Mouse (Mus musculus): ENCODE measurements around the gene Wnt3a.
"Not testable (repeated sequence)": the region's sequence is repeated elsewhere in the genome, so short reads cannot be mapped to it uniquely, and the experiment has no call there.

Wnt3a gene

DNA sequence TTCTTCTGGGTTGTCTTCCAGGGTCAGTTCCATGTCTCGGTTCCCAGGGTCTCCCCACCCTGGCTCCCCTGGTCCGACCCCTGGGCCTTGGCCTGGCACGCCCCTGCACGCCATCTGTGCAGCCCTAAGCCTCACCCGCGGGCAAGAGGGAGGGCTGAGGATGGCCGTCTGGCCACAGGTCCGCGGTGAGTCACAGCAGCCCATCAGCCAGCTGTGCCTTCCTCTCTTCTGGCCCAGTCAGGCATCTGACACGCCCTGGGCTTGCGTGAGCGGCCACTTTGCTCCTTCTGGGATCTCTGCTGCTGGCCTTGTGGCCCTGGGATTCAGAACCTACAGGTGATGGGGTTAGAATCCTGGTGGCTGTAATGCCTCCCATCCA is 17.6 kb upstream of the Wnt3a start:
- no peak for DNase-seq (ENCODE audit: low read depth in 1 of 2, low spot score in 2 of 2)

DNA sequence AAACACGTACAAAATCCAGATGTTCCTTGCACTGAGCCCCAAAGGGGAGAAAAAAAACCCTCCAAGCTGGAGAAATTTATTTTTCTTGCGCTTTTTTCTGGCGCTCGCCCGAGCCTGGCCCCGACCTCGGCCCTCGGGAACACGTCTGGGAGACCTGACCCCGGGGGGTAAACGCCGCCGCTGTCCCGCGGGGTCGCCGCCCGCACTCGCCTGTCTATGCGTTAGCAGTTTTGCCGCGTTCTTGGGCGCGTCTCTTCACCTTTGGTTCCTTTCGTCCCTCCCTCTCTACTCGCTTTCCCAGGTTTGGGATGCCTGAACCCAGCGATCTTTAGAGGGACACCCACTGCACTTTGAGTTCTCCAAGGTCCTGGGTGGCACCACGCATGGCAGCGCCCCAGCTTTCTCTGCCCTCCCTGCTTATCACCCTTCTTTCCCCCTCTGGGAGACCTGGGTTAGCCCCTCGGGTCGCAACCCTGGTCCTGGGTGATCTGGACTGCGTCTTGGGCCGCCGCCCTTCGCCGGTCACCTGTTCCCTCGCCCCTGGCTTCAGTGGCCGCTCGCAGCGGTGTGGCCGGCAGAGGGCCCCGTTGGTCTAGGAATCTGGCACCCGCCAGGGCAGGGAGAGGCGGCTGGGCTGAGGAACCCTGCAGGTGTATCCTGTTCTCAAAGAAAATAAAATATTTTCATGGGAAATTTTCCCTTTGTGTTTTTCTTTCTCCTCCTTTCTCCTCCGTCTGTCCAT is 17.0 kb upstream of the Wnt3a start:
- DNase-seq (ENCODE audit: low read depth in 1 of 2, low spot score in 2 of 2): no peak

DNA sequence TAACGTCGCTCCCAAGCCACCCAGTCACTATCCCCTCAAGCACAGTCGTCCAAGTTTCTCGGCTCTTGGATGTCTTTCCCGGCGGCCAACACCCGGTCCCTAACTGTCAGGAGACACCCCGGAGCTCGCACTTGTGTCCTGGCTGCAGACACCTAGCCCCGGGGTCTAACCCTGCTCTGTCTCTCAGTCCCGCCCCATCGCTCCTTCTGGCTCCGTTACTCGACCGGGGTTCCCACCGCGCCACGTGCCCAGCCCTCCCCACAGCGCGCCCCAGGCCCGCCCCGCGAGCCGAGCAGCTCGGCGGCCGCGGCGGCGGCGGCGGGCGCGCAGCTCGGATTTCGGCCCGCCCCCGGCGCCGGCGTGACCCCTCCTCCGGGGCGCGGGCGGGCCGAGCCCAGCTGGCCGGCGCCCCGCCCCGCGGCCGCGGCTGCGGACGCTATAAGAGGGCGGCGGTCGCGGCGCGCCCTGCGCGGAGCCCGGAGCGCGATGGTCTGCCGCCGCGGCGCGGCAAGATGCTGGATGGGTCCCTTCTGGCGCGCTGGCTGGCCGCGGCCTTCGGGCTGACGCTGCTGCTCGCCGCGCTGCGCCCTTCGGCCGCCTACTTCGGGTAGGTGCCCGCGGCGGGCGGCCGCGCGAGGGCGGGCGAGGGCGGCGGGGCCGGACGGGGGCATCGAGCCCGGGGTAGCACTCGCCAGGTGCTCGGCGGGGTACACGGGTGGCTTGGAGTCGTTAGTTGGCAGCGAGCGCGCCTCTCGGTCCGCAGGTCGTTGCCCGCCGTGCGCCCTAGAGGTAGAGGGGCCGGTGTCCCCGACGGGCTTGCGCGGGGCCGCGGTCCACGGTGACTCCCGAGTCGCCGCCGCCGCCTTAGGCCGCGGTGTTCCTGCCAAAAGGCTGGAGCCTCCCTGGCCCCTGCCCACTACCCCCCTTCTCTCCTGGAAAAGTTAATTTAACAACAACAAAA is 16.2 kb upstream of the Wnt3a start, which contains the start of gene Wnt9a:
Gene Wnt9a, plus strand, starts transcription at position 468 of the 961 bp plus-strand sequence.
- DNase-seq (ENCODE audit: low read depth in 1 of 2, low spot score in 2 of 2): no peak

DNA sequence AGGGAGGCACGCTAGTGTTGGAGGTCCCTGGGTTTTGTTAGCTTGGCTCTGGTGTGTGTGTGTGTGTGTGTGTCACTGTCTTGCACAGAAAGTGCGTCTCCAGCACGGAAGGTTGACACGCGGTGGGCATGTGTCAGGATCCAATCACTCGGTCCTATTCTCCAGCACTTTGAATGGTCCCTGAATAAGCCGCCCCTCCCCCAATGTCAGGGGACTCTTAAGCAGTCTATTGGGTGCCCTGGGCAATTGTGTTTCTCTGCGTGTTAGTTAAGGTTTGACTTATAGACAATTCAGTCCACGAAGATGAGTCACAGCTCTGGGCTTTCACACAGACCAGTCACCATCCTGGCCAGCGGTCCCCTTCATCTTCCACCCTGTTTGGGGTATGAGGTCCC is 15.3 kb upstream of the Wnt3a start:
- no peak for DNase-seq (ENCODE audit: low read depth in 1 of 2, low spot score in 2 of 2)

DNA sequence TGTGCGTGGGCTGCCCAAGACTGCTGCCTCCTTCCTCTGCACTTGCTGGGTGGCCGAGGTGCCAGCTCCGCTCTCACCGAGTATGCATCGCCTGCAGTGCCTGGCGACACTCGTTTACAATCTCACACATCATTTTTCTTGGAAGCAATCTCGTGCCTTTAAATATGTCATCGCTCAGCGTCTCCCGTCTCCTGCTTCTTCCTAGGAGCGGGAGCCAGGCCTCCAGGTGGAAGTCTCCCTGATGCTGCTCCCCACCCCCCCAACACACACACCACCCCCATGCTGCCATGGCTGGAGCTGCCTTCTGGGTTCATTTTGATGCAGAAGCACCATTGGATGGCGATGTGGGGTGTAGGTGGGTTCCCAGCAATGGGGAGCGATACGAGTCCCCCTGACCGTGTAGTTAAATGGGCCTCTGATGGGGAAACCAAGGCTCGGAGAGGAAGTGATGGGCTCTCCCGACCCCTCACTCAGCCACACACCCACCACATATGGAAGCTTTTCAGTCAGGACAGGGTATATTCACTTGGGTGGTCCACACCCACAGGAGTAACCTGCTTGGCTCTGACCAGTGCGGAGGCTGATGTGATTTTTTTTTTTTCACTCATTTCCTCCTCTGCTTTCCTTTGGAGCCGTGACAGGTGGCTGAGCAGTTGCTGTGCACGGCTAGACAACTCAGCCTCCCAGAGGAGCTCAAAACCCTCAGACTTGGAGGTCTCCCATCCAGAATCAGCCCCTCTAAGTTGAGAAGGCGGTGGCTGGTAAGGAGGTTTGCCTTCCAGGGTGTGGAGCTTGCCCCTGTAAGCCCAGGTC is 14.7 kb upstream of the Wnt3a start:
- DNase-seq (ENCODE audit: low read depth in 1 of 2, low spot score in 2 of 2): no peak

DNA sequence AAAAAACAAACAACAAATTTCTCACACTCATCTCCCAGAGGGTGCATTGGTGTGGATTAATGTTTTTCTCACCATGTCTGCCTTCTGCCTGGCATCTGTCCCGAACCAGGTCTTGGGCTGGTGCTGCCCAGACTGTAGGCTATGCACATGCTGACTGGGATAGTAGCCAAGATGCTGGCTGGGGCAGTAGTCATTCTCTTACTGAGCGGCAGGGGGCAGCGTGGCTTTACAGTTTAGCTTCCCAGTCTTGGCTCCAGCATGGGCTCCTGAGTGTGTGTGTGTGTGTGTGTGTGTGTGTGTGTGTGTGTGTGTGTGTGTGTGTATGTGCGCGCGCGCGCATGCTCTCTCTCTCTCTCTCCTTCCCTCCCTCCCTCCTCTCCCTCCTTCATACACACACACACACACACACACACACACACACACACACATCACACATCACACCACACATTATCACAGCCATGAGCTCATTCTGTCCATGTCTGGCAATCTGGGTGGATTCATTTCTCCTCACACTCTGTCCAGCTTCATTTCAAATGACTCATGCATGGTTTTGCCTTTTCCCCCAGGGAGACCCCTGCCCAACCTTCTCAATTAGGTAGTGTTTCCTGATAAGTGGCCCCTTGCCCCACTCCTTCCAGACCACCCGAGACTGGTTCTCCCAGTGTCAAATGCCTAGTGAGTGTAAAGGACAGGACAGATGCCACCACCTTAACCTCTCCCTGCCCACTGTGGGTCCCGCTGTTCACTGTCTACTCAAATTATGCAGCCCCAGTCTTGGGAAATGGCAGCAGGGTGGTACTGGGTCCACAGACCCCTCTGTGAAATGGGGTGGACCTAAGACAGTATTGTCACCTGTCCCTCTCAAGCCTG is 12.4 kb upstream of the Wnt3a start:
- no peak for DNase-seq (ENCODE audit: low read depth in 1 of 2, low spot score in 2 of 2)

DNA sequence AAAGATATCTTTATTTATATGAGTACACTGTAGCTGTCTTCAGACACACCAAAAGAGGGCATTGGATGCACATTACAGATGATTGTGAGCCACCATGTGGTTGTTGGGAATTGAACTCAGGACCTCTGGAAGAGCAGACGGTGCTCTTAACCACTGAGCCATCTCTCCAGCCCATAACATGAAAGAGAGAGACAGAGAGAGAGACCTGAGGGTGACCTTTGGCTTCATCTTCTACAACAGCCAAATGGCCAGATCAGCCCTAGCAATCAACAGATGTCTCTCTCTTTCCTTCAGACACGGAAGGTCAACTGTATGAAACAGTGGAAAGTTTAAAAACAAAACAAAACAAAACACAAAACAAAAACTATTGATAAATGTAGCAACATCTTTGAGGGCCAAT is 10.5 kb upstream of the Wnt3a start:
- DNase-seq (ENCODE audit: low read depth in 1 of 2, low spot score in 2 of 2): not testable (repeated sequence)

DNA sequence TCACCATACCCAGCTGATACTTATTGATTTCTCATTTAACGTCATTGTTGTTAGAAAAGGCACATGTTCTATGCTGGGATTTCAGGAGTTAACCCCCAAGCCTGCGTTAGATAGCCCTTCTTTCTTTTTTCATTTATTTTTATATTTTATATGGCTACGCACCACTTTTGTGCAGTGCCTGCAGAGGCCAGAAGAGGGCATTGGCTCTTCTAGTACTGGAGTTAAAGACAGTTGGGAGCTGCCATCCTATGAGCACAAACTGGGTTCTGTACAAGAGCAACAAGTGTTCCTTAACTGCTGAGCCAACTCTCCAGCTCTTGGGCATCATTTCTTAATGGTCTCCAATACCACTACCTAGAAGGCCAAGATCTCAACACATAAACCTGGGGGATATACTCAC is 9.6 kb upstream of the Wnt3a start:
- DNase-seq (ENCODE audit: low read depth in 1 of 2, low spot score in 2 of 2): no peak

DNA sequence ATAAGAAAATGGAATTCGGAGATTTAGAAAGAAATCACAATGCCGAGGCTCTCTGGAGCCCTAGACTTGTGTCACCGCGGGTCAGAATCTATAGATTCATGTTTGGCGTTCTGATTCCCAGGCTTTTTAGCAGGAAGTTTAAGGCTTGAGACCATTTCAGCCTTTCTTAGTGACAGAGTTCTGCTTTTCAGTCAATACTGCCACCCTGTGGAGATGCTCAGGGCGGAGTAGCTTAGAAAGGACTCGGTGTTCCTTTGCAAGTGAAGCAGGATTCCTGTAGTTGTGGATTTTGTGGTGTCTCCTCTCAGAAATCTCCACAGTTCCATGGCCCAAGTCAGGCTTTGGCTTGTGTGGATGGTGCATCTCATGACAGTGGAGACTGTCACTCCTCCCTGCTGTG is 7.4 kb upstream of the Wnt3a start:
- DNase-seq (ENCODE audit: low read depth in 1 of 2, low spot score in 2 of 2): no peak

DNA sequence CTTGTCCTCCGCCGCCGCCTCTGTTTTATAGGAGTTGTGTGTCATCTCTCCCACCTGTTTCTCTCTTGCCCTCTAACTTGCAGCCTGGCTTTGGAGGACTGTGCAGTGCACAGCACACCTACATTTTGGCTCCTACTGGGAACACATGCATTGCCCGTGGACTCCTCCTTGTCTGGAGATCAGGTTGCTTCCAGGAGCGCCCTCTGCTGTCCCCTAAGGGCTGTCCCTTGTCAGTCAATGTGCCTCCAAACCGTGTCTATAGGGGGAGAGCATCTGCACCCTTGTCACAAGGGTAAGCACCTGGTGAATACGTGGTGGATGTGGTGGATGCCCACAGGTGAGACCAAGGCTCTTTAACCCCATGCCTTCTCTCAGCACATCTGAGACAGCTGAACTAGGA is 3.1 kb upstream of the Wnt3a start:
- DNase-seq (ENCODE audit: low read depth in 1 of 2, low spot score in 2 of 2): no peak

DNA sequence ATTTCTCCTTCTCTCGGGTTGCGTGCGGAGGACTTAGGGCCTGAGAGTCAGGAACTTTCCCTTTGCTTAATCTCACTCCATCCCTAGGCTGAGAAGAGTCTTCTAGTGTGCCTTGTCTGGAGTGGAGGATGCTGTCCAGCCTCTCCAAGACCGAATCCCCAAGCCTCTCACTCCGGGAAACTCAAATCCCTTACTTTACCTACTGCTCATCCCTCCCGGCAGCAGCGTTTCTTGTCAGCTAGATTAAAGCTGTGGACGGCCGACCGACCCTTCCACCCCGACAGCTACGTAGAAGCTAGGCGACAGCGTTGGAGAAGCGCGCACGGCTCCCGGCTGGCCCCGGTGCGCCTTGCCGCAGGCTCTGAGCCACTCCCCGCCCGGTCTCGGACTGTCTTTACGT is 846 bp downstream of the Wnt3a start:
- no peak for DNase-seq (ENCODE audit: low read depth in 1 of 2, low spot score in 2 of 2)

DNA sequence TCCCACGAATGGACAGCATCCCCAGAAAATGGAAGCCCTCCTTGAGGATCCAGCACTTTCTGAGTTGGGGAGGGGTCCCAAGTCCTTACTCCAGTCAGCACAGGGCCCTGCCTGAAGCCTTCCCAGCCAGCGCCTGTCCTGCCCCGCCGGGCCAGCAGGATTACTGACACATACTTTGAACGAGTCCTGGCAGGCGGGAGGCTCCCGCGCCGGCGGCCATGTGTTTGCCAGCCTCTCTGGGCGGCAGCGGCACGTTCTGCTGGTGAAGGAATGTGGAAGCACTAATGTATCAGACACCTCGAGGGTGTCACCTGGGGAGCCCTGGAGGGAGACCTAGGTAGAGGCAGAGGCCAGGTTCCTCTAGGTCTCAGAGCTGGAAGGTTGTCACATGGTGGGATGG is 6.4 kb downstream of the Wnt3a start:
- no peak for DNase-seq (ENCODE audit: low read depth in 1 of 2, low spot score in 2 of 2)

DNA sequence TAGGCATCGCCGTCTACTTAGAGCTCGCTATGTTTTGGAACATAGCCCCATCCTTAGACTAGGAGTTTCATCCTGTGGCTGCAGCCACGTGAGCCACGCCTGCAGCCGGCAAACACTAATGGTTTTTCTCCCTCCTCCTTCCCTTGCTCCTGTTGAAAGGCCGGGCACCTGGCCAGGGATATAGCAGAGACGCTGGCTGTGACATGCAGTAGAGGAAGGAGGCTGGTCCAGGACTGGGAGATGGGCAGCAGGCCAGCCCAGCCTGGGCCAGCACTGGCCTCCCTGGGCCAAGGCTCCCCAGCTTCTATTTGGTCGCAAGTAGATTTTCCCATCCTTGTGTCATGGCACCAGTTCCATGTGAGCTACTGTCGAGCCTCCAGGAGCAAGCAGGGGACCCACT is 7.6 kb downstream of the Wnt3a start:
- no peak for DNase-seq (ENCODE audit: low read depth in 1 of 2, low spot score in 2 of 2)

DNA sequence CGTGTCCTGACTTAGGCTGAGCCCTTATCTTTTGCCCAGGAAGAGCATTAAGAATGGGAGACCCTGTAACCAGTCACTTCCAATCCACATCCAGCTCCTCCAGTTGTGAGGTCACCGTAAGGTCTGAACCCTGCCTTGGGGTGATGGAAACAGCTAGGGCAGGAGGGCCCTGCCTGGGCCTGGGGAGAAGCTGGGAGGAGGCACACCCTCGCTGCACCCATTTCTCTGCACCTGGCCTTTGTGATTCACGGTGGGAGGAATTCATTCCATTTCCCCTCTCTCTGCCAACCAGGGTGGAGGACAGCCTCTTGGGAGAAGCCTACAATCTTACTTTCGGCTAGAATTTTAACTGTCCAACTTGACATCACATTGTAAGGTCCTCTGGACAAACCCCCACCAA is 8.4 kb downstream of the Wnt3a start:
- DNase-seq (ENCODE audit: low read depth in 1 of 2, low spot score in 2 of 2): no peak

DNA sequence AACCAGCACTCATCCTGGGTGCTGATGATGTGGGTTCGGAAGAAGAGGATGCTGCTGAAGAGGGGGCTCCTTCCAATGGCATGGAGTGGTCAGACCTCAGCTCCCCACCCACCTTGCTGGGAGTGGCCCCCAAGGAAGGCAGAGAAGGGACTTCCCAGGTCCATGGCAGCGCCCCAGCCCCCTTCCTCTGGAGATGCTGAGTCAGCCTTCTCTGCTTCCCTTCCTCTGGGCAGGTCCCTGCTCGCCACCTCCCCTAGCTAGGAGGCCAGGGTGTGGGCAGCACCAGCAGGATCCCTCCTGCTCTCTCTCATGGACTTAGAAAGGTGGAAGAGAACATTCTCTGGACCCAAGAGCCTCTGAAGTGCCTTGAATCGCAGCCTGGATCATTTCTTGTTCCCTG is 12.5 kb downstream of the Wnt3a start:
- no peak for DNase-seq (ENCODE audit: low read depth in 1 of 2, low spot score in 2 of 2)

DNA sequence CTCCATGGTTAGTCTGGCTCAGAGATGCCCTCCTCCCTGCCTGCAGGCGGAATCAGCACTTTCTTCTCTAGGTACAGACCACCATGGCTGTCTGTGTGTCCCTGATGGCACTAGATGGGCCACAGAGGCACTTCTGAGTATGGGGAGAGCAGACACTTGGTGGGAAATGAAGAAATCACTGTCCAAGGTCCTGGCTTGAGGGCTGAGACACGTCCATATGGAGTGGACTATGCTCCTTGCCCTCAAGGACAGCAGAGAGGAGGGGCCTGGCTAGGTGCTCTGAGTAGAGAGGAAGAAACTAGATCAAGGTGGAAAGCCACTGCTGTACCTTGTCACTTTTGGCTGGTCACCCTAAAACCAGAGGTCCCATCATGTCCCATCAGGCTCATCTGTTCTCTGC is 13.7 kb downstream of the Wnt3a start:
- no peak for DNase-seq (ENCODE audit: low read depth in 1 of 2, low spot score in 2 of 2)

DNA sequence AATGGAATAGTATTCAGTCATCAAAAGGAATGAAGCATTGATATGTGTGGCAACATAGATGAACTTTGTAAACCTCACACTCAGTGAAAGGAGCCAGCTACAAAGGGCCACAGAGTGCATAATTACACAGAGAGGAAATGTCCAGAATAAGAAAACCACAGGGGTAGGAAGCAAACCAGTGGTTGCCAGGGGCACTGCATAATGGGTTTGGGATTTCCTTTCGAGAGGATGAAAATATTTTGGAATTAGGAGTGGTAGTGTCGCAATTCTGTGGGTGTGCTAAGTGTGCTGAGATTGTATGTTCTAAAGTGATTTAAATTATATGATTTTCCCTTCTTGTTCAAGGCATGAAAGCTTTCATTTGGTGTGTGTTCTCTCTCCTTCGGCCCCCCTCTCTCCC is 16.4 kb downstream of the Wnt3a start:
- no peak for DNase-seq (ENCODE audit: low read depth in 1 of 2, low spot score in 2 of 2)

DNA sequence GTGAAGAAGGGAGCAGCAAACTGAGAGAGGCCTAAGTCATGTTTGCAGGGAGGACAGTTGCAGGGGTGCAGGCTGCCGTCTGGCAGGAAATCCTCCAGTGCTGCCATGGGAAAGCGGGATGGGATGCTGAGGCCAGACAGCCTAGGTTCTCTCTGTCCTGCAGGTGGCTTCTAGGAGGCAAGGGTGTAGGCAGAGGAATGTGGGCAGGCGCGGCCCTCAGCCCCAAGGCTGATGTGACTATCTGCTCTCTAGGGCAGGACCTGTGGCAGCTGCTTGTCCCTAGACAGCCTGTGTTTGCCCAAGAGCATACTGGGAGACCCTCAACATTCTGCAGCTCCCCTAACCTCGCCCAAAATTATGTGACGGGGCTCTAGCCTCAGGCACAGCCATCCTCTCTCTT is 23.8 kb downstream of the Wnt3a start:
- DNase-seq (ENCODE audit: low read depth in 1 of 2, low spot score in 2 of 2): no peak

DNA sequence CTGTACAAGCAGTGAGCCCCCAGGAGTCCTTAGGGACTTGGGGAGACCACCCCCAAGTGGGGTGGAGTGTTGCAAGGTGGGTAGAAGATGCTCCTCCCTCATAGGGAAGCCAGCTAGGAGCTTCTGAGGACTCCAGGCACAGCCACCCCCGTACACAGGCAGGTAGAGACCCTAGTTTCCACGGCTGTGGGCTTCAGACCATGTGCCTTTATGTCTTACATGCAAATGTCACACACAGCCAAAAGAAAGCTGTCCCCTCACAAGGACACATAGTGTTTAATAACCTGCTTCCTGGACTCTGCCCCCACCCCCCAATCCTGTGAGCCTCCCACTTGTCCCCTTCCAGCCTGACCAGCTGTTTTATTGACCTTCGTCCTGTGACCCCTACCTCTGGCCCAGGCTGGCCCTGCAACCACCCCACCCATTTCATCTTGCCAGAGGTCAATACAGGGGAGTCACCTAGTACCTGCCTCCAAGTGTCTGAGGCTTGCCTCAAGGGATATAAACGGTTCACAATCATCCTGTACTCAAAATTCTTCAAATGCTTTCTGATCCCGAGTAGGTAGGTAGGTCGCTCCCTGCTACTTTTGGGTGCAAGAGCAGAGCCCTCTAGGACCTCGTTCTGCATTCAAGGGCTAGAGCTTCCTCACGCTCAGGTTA is 25.3 kb downstream of the Wnt3a start:
- no peak for DNase-seq (ENCODE audit: low read depth in 1 of 2, low spot score in 2 of 2)

DNA sequence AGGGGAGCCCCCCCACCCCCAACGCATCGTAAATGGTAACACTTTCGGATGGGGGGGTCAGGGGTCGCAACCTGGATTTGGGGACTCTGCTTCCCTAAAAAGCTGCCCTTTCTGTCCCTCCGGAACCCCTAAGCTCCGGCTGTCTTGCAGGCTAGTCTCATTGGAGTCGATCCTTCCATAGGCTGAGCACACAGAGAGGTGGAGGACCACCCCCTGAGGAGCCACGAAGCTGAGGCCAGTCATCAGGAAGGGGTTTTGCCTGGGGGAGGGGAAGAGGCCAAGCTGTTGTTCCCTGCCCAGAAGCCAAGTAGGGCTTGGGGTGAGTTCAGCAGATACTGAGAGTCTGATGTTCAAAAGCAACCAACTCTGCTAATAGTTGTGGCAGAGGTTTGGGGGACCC is 26.0 kb downstream of the Wnt3a start:
- DNase-seq (ENCODE audit: low read depth in 1 of 2, low spot score in 2 of 2): no peak
